Mouse (Mus musculus): ENCODE results near the gene Ccdc34. TPM values are rescaled to one million over a fixed set of nuclear protein-coding genes. Genes with fewer than 3 reads are reported as not detected.

Gene Ccdc34
- total RNA-seq, 4 experiments from 2014 or later: 12.3 to 14.8 (median 14.2) TPM

DNA sequence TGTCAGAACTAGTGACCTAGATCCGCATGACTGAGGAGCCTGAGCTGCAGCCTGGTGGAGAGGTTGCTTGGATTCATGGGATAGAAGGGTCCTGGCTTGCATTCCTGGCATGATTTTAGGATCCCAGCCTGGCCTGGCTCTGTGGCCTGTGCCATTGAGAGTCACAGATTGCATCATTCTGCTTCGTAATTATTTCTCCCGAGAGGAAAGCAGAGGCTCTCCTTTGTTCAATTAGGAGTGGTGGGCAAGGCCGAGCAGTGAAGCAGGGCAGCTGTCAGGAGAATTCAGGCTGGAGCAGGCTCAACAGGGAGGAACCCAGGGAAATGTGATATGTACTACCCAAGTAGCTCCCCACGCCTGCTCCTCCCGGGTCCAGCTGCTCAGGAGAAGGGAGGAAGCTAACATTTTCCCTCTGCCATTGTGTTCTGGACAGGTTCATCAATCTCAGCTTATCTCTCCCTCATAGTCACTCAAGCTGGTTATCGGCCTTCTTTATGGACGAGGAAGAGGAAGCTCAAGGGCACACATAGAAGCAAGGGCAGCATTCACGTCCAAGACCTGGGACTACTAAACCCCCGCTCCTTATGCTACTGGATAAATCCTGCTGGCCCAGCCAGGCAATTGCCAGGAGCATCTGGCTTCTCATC is 162.2 kb downstream of the Ccdc34 start:
- no peak for DNase-seq (ENCODE audit: low spot score in 2 of 2)

DNA sequence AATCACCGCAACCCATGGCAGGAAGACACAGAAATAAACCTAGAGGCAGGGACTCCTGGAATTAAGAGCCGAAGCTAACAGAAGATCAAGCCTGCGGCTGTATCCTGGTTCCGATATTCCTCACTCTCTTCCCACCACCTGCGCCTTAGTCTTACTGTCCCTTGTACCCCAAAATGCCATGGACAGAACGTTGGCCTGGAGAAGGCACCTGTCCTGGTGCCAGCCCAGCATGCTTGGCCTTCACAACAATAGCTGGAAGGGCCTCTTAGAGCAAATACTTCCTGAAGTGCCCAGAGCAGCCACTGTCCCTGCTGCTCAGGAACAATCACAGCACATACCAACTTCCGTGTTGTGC is 162.7 kb downstream of the Ccdc34 start:
- no peak for DNase-seq (ENCODE audit: low spot score in 2 of 2)

DNA sequence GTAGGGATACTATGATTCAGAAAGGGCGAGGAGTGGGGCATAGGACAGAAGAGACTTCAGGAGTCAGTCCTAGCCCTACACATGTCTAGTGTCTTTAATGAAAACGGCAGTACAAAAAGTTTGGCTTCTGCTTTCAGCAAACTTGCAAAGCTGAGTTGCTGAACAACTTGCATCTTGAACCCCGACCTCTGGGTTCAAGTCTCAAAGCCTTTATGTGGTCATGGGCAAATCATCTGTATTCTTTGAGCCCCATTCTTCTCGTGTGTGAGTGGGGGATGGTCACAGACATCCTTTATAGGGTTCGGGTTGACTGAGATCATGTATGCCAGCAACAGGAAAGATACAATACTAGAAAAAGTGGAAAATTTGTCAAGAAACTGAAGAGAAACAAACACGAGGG is 164.0 kb downstream of the Ccdc34 start:
- no peak for DNase-seq (ENCODE audit: low spot score in 2 of 2)

DNA sequence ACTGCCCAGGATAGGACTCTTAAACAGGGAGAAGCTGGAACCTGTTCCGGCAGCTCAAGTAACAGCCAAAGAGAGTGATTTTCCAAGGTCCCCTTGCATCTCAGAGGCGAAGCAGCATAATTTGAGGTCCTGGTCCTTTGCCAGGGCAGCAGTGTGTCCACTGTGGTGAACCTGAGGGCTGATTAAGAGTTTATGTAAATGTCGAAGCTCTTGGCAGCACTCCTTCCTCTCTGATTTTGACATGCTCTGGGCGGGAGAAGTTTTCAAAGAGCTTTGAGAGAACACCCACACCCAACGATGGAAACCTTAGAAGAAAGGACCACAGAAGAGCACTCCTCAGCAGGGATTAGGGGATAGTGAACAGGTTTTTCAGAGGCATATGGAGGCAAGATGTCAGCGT is 164.6 kb downstream of the Ccdc34 start:
- DNase-seq (ENCODE audit: low spot score in 2 of 2): no peak

DNA sequence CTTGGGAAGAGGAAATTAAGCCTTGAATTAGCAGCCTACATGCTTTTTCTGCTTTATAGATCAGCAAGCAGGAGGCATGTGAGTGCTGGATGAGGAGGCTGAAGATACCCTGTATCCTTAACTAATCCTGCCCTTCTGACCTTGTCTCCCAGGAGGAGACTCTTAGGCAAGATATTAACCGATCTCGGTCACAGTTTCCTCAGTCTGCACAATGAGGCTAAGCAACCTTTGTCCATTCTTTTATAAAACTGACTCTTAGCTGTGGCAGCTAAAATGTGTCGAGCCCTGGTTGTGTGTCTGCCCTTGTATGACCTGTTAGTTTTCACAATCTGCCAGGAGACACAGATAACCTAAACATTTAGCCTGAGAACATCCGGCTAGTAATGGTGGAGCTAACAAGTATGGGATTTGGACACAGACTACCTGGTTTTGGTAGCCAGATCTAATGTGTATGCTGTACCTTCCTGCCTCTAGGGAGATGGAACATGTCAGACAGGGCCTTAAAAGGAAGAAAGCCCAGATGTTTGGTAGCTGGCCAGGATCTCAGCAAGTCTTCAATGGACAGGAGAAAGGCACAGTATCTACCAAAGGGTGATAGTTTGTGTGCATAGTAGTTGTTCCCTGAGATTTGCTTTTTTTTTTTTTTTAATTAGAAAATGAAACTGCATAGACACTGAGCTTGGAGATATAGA is 165.3 kb downstream of the Ccdc34 start:
- DNase-seq (ENCODE audit: low spot score in 2 of 2): no peak

DNA sequence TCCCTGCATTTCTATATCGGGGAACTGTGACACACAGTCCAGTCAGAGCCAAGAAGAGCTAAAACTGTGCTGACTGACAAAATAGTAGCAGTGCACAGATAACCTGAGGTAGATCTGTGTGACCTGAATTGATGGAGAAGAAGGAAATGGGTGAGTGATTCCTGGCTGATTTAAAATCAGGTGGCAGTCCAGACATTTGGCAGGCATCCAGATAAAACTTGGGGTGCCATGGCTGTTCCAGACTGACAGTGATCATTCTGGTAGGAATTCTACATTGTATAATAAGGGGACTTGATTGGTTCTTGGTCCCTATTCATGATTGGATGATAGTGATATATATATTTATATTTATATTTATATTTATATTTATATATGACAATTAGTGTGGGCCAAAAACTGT is 166.5 kb downstream of the Ccdc34 start:
- DNase-seq (ENCODE audit: low spot score in 2 of 2): no peak

DNA sequence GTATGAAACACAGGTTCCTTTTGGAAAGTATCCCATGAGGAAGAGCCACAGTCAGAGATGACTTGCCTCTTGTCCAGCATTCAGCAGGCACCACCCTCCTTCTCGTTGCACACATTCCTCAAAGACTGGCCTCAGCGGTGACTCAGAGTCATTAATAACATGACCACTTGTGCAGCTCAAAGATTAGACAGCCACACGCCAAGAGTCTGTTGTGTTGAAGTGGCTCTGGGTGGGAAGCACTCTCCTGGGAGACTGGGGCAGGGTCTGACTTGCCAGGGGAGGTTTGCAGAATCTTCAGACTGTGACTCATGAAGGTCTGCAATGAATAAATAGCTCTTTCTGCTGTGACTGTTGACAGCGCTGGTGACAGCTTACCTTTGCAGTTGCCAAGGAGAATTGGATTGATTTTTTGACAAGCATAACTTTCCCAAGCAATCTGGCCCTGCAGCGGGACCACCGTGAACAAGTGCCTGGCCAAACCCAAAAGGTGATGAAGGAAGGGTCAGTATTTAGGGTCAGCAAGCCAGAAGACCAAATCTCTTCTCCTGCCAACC is 168.9 kb downstream of the Ccdc34 start:
- DNase-seq (ENCODE audit: low spot score in 2 of 2): no peak

DNA sequence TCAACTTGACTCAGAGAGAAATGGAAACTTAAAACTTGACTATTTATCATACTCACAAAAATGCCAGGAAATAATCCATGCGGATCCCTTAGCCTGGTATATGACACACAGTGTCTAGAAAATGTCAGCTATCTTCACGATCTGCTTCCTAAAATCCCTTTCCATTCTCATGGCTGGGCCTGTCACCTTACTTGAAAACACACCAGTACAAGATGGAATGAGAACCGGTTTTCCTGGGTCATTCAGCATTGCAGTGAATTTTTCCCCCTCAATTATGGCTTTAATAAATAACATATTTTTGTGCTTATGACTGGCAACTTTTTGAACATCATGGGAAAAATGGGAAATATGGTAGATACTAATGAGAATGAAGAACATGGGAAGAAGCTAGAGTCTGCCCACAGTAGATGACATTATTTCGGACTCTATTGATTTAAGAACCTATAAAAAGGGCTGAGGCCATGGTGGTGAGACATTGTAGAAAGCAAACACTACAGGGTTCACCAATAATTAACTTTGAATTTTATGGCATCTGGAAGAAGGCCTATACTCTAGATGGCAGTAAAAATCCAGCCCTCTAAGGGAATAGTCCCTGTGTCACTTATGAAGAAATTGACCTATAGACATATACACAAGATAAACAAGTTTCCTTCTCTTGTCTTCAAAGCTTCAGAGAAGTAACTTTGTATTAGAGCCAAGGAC is 171.2 kb downstream of the Ccdc34 start:
- no peak for DNase-seq (ENCODE audit: low spot score in 2 of 2)

DNA sequence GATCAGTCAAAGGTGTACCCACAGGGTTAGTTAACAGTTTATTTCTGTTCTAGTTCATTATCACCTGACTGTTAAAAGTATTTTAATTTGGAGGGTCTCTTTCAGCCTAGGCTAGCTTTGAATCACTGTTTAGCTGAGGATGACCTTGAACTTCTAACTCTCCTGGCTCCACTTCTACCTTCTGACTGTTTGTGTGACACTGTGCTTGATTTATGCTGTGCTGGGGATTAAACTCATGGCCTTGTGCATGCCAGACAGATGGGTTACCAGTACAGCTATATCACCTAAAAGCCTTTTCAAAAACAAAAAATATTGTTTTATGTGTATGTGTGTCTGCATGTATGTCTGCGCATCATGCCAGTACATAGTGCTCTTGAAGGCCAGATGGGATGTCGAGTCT is 172.8 kb downstream of the Ccdc34 start:
- no peak for DNase-seq (ENCODE audit: low spot score in 2 of 2)

DNA sequence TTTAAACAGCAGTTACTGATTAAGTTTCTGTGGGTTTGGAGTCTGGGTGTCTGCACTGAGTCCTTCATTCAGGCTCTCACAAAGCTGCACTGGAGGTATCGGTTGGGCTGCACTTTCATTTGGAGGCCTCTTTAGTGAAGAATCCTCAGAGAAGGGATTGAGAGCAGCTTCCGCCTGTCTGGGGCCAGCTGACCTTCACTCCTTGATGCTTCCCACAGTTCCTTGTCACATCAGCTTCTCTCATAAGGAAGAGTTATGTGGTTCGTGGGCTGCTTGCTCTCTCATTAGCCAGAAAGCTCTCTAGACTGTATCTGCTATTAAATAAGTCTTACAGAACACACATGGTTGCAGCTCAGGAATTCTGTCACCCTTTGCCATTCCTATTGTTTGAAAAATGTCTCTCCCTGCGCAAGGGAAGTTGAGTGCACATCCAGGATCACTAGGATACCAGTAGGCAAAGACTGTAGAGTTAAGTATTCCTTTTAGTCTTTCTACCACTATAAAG is 173.6 kb downstream of the Ccdc34 start:
- DNase-seq (ENCODE audit: low spot score in 2 of 2): no peak

DNA sequence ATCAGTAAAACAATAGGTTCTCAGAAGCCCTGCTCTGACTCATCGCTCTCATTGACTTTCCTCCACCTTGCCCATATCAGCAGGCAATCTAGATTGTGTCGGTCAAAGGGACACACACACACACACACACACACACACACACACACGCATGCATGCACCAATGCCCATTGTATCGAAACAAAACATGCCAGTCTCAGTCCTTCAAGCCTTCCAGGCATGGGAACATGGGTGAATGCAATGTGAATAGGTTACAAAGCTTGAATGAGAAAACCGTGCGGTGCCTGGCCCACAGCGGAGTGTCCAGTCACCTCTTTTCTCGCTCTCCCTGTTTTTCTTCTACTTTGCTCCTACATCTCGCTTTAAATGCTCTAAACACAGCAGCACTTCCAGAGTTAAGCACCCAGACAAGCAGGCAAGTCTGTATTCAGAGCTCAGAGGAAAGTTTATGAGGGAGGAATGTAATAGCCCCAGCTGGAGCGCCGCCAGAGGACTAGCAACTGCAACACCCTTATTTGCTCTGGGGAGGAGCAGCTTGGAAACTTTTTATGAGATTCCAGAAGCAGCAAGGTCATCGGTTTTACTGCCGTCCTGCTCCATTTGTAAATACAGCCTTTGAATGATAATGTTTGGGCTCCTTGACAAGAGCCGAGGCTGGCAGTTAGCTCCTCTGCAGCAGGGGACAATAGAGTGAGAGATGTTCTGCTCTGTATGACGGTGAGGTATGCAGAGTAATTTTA is 174.5 kb downstream of the Ccdc34 start:
- no peak for DNase-seq (ENCODE audit: low spot score in 2 of 2)

DNA sequence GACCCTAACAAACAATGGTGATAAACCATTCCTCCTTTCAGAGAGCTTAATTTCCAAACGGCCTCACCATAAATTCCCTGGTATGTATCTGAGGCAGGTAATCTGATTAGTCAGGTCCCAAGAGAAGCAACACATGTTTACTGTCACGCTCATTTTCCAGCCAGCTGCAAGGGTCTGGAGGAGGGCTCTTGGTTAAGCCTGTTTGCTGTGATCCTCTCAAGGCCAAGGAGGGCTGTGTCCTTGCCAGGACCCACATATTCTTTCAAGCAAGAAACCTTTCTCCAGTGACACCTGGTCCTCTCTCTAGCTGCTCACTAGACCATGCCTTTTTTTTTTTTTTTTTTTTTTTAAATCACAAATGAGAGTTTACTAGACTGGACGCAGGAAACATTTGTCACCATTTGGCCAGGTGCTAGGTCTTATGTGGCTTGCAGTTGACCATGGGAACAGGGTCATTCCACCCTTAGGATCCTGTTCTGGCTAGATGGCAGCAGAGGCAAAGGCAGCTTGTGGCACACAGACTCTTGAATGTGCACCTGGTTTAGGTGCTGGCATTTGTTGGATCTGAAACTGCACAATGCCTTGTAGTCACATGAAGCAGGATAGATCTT is 175.2 kb downstream of the Ccdc34 start:
- DNase-seq (ENCODE audit: low spot score in 2 of 2): no peak

DNA sequence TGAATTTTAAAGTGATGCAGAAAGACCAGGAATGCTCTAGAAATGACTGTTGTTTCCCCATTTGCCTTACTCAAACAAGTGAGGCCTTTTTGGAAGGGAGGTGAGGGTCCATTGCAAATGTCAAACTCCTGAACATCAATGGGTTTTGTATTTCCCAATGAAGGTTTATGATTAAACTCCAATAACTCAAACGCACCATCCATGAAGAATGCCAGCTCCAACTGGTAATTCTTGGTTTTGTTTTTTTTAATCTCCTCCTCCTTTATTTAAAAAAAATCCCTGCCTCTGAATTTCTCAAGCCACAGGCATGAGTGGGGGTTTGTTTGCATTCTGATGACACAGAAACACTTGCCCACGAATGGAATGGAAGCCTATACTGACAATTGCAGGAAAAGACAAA is 178.9 kb downstream of the Ccdc34 start:
- no peak for DNase-seq (ENCODE audit: low spot score in 2 of 2)

DNA sequence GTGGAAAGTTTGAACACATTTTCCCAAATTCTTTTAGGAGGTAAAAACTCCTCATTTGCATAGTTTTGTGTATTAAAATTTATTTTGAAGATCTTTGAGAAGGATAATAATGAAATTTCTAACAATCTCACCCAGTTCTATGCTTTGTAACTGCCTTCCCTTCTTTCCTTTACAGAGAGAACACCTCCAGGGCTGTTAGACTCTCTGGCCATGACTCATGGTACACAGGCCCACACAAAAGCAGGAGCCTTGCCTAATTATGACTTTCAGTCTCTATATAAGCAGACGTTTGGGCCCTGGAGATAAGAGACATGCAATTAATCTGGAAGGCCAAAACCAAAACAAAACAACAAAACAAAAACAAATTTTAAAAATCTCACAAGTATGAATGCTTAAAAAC is 182.0 kb downstream of the Ccdc34 start:
- DNase-seq (ENCODE audit: low spot score in 2 of 2): no peak

DNA sequence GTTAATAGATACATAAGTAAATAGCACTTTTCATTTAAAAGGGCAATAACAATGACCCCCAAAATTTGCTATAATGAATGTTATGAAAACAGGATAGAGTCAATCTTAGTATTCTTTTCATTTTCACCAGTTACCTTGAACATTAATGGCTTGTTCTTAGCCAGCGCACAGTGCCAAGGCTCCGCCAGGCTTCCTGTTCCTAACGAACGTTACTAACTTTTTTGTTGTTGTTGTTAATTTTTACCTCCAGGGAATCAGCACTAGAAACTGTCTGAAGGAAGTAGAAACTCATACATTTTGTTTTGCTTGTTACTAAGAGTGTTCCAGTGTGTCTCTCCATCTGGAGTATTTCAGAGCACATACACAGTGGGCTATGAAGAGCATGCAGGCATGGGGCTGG is 184.2 kb downstream of the Ccdc34 start:
- no peak for DNase-seq (ENCODE audit: low spot score in 2 of 2)

DNA sequence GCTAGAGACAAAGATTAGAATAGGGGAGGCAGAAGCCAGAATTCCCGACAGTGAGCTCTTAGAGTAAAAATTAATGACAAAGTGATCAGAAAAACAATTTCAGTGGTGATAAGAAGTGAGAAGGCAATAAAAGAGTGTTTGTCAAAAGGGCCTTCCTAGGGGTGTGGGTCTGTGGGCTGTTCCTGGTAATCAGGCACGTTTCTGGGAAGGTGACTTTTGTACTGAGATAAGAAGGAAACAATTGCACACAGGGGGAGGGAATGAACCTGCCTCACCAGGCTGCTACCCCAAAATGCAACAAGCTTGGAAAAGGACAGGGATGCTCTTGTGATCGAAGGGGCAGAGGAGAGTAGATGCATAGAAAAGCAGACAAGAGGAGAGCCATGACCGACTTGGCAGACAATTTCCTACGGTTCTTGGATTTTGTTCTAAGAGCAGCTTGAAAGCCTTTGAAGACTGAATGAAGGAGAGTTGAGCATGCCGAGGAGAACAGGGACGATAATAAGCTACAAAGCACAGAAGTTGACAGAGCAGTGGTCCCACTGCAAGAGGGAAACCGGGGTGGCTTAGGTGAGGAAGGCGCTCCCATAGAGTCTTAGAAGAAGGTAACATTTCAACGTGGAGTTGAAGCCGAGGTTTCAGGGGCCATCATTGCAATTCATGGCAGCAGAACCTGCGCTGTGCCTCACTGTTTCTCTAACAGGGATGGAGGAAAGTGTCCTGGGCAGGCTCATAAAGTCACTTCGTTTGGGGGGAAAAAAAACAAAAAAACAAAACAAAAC is 185.3 kb downstream of the Ccdc34 start:
- DNase-seq (ENCODE audit: low spot score in 2 of 2): no peak

DNA sequence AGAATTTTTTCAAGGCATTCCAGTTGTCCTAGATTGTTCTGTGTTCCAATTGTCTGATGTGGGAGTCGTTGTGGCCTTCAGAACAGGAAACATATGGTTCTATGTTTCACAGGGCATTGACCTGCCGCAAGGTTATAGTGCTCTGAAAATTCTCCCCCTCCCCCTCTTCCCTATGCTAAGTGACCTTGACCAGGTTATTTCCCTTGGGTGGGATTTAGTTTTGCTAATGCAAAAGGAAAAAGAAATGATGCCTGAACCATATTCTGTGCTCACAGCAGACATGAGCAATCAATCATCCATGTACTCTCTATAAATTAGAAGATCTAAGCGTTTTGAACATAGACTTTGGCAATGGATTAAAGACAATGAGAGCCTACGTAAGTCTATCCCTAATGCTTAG is 186.6 kb downstream of the Ccdc34 start:
- DNase-seq (ENCODE audit: low spot score in 2 of 2): no peak

DNA sequence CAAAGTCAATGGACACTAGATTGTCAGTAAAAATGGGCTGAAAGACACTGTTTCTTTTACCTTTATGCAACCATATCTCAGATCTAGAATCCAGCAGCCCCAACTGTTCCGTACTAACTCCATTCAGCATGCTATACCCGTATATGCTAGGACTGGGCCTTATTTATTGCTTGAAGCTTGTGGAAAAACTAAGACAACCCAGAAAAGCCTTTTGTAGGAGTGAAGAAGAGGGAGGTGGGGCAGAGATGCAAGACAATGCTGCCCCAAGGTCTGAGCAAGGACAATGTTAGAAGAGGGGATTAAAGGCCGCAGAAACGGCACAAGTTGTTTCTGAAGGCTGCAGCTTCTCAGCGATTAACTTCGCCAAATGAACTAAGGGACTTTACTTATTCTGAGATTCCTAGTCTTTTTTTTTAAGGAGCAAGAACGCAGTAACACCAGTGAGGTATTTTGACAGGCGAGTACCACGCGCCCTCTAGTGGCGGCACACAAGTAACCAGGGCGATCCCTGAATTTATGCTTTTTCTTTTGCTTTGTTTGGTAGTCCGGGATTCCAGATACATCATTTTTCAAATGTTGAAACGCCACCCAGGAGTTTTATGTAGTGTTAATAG is 187.2 kb downstream of the Ccdc34 start:
- DNase-seq (ENCODE audit: low spot score in 2 of 2): peak; percentile 37 to 48

DNA sequence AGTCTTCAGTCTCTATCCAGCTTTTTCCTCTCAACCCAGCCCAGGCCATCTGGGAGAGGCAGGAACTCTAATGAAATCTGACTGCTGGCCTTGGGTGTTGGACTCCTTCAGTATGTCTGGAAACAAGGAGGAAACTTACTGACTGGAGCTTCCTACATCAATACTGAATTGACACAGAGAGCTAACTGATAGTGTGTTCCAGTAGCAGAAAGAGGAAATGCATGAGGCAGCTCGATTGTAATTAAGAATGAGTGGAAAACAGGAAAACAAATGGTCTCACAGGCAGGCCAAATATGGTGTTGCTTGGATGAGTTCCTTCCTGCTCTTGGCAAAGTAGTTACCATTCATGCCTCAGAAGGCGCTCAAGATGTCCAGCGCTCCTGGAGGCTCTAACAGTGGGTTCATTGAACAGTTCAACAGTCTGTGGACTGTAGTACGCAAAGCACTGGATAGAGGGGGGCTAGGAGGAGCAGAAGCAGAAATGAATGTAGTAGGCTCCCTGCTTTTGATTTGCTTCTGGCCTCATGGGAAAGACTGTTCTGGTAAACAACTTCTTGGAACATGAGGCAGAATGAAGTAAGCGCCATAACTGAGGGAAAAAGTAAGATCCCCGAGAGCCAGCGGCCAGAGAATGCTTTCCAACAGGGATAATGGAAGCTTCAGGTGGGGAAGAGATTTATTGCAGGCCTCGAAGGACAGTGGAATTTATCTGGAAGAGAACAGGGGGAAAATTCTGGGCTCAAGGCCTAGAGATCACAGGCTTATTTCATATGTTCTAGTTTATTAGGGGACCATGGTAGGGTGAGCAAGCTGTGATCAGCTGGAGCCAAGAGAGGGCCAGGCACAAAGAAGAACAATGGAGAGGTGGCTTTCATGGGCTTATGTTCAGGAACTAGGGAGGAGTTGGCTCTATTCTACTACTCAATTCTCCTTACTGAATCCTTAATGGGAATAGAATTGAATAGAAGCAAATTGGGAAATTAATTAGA is 193.2 kb downstream of the Ccdc34 start:
- peak in 1 of 2 experiments; percentile 43 for DNase-seq (ENCODE audit: low spot score in 2 of 2)
